Mouse (Mus musculus): ENCODE data around the gene Vmn2r49.
"Not testable (repeated sequence)": the region's sequence is repeated elsewhere in the genome, so short reads cannot be mapped to it uniquely, and the experiment has no call there.

Vmn2r49 gene

DNA sequence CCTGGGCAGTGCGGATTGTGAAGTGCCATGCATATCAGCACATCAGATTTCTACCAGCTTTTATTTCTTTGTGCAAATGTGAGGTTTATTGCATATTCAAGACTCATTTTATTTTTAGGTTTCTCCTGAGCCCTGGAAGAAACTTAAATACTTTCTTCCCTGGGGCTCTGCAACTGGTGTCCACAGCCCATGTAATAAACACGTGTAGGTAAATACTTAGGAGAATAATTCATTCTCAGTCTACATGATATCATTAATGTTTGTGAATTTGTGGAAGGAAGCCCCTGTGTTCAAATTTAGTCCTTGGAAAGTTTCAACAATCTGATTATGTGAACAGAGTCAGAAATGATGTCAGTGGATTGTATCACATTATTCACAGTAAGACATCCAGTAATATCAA lies at the start of gene Vmn2r49:
Gene Vmn2r49 (minus strand): TSS at position 101 of the 400 bp plus-strand sequence.
- DNase-seq (ENCODE audit: low spot score) = not testable (repeated sequence)

DNA sequence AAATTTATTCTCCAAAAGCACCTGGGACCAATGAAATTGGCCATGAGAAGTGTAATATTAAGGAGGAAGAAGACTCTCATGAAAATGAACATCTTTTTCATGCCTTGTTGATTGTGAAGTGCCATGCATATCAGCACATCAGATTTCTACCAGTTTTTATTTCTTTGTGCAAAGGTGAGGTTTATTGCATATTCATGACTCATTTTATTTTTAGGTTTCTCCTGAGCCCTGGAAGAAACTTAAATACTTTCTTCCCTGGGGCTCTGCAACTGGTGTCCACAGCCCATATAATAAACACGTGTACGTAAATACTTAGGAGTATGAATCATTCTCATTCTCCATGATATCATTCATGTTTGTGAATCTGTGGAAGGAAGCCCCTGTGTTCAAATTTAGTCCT lies 38.6 kb downstream of the Vmn2r49 start, which contains the start of gene Vmn2r48:
Gene Vmn2r48 (minus strand): TSS at position 101 of the 400 bp plus-strand sequence.
- not testable (repeated sequence) for DNase-seq (ENCODE audit: low spot score)

Data from urinary bladder, postnatal 10 days (tissue).